Mouse (Mus musculus): ENCODE results near the gene Gid4.
"Not testable (repeated sequence)": the region's sequence is repeated elsewhere in the genome, so short reads cannot be mapped to it uniquely, and the experiment has no call there.

Gene Gid4

GRCm38 (mm10) chr11:60433501-60433900 is 16.6 kb downstream of the Gid4 start:
- DNase-seq (ENCODE audit: low read depth), result no peak

GRCm38 (mm10) chr11:60435133-60435532 is 18.2 kb downstream of the Gid4 start:
- DNase-seq (ENCODE audit: low read depth), result no peak

GRCm38 (mm10) chr11:60436618-60437017 is 19.7 kb downstream of the Gid4 start:
- DNase-seq (ENCODE audit: low read depth), result peak; percentile 89

GRCm38 (mm10) chr11:60439621-60440020 is 22.7 kb downstream of the Gid4 start:
- not testable (repeated sequence) for DNase-seq (ENCODE audit: low read depth)

DNA sequence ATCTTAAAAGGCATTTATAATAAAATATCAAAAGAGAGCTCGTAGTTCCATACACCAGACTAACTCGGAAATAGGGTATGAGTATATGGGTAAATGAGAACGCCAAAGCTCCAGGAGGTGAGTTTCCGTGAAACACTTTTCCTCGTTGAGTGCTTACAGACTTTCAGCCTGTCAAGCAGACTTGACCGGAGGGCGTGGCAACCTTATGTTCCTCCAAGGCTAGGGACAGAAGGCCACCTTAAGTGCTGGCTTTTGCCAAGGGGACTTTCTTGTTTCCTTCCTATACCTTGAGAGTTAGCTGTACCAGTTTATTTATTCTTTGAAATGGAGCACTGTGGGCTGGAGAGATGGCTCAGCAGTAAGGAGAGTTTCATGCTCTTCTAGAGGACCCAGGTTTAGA is 23.2 kb downstream of the Gid4 start:
- no peak for DNase-seq (ENCODE audit: low read depth)

- DNase-seq (ENCODE audit: low read depth), result no peak
Measured at GRCm38 (mm10) chr11:60442896-60443295, 26.0 kb downstream of the Gid4 start.

DNA sequence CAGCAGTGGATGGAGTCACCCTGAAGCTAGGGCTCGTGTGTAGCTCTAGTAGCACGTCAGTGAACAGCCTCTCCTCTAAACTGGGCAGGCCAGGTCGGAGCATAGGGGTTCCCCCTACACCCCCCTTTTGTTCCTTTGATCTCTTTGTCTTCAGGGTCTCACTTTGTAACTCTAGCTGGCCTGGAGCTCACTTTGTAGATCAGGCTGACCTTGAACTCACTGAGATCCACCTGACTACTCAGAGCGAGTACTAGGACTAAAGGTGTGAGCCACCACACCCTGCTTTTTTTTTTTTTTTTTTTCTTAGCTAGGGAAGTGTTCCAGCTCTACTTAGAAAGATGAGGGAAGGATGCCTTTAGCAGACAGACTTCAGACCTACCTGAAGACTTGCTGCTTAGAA is 27.1 kb downstream of the Gid4 start:
- DNase-seq (ENCODE audit: low read depth), result no peak

GRCm38 (mm10) chr11:60454080-60454744 is 37.3 kb downstream of the Gid4 start, which contains the start of gene Drg2:
Gene Drg2 (plus strand): TSS chr11:60454591.
- peak; percentile 95 for DNase-seq (ENCODE audit: low read depth)

- no peak for DNase-seq (ENCODE audit: low read depth)
Measured at GRCm38 (mm10) chr11:60454745-60455087, 37.8 kb downstream of the Gid4 start.

DNA sequence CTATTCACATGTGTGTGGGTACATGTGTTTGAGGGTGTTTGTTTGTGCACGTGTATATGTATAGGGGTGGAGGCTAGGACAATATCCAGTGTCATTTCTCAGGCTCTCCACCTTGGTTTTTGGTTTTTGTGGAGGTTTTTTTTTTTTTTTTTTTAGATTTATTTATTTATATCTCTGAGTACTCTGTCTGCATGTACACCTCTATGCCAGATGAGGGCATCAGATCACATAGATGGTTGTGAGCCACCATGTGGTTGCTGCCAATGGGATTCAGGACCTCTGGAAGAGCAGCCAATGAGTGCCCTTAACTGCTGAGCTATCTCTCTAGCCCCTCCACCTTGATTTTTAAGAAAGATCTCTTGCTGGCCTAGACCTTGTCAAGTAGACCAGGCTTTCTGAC is 41.0 kb downstream of the Gid4 start:
- peak; percentile 40 for DNase-seq (ENCODE audit: low read depth)

DNA sequence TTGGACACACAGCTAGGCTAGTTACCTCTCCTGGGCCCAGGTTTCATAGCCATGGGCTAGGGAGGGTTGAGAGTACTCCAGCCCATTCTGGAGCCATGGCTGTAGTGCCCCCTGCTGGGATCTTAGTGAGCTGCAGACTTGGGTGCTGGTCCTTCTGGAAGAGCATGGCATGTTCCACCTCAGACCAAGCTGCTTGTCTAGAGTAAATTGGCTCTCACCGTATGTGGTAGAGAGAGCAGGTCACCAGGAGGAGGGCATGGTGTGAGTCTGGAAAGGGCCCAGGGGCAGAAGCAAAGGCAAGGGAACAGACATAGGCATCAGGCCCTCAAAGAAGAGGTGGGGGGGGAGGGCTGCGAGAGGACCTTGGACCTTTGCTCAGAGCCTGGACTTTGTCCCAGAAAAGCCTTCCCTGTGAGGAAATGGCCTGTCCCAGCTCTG is 49.0 kb downstream of the Gid4 start:
- DNase-seq (ENCODE audit: low read depth), result peak; percentile 50

- DNase-seq (ENCODE audit: low read depth), result no peak
Measured at GRCm38 (mm10) chr11:60469039-60469438, 52.1 kb downstream of the Gid4 start, which contains the start of gene Myo15. Gene Myo15 (plus strand): TSS chr11:60469339.

- no peak for DNase-seq (ENCODE audit: low read depth)
Measured at GRCm38 (mm10) chr11:60470743-60471142, 53.8 kb downstream of the Gid4 start.

- DNase-seq (ENCODE audit: low read depth), result no peak
Measured at GRCm38 (mm10) chr11:60474534-60474933, 57.6 kb downstream of the Gid4 start.

- DNase-seq (ENCODE audit: low read depth), result no peak
Measured at GRCm38 (mm10) chr11:60475668-60476362, 58.9 kb downstream of the Gid4 start.

GRCm38 (mm10) chr11:60478121-60478520 is 61.2 kb downstream of the Gid4 start:
- DNase-seq (ENCODE audit: low read depth), result no peak

DNA sequence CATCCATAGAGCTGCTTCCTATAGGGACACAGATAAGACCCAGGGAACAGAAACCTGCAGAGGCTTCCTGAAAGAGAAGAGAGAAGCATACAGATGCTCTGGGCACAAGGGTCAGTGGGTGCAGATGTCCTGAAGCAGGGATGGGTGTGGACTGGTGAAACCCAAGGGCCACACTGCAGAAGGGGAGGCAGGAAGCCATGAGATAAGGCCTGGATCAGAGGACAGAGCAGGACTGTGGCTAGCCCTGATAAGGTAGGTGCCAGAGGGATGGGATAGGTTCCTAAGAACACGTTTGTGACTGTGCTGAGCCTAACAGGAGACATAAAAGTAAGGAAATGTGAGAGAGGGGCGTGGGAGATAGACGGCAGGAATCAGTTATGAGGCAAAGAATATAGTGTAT is 69.3 kb downstream of the Gid4 start:
- DNase-seq (ENCODE audit: low read depth), result no peak

GRCm38 (mm10) chr11:60492726-60493125 is 75.8 kb downstream of the Gid4 start:
- no peak for DNase-seq (ENCODE audit: low read depth)

- peak; percentile 60 for DNase-seq (ENCODE audit: low read depth)
Measured at GRCm38 (mm10) chr11:60495692-60496091, 78.7 kb downstream of the Gid4 start.
